15 mouse cellular contexts compared by ENCODE assay signal in the genomic region with DNA sequence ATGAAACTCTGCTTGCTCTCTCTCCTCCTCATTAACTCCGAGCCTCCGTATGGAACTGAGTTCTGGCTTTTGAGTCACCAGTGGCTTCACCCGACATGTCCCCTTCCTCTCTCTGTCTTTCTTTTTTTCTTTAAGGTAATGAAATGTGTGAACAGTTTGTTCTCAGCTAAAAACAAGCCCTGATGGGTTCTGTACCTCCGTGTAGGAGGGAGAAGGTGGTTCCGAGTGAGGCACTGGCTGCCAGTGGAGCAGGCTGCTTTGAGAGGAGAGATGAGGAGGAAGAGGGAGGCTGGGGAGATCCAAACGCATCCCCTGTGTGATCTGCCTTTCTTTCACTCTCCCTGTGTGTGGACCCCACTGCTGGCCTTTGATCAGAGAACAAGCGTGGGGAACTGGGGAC.
"Had no signal": no experiment of that assay in that cellular context is flagged by ENCODE, and none has a peak within 500 bp of the region (broad histone marks: within the 10 kb centered on the region; RNA-seq: fewer than 3 reads in every experiment).

No protein-coding gene starts in this region.

- H3K36me3 ChIP-seq: limb, embryonic 15.5 days; liver, embryonic 12.5 days; lung, embryonic 15.5 days; midbrain, embryonic 15.5 days; neural tube, embryonic 12.5 days had no signal

- H3K4me3 ChIP-seq: limb, embryonic 15.5 days; liver, embryonic 12.5 days; lung, embryonic 15.5 days; megakaryocyte, embryonic 14.5 days; midbrain, embryonic 15.5 days; neural tube, embryonic 12.5 days had no signal

- H3K9me3 ChIP-seq: limb, embryonic 15.5 days; liver, embryonic 12.5 days; lung, embryonic 15.5 days; megakaryocyte, embryonic 14.5 days; midbrain, embryonic 15.5 days; neural tube, embryonic 12.5 days had no signal

- ATAC-seq: liver, embryonic 12.5 days; midbrain, embryonic 15.5 days had no signal

- H3K4me1 ChIP-seq: liver, embryonic 12.5 days; lung, embryonic 15.5 days; megakaryocyte, embryonic 14.5 days had no signal

- H3K9ac ChIP-seq: limb, embryonic 15.5 days; liver, embryonic 12.5 days; lung, embryonic 15.5 days; midbrain, embryonic 15.5 days; neural tube, embryonic 12.5 days had no signal

- H3K27ac ChIP-seq: kidney, postnatal 0 days; limb, embryonic 15.5 days; liver, embryonic 12.5 days; lung, embryonic 15.5 days; macrophage; midbrain, embryonic 15.5 days; neural tube, embryonic 12.5 days had no signal

- H3K4me2 ChIP-seq: limb, embryonic 15.5 days; liver, embryonic 12.5 days; lung, embryonic 15.5 days; midbrain, embryonic 11.5 days; midbrain, embryonic 15.5 days; neural tube, embryonic 12.5 days had no signal

- H3K27me3 ChIP-seq: lung, embryonic 15.5 days; midbrain, embryonic 15.5 days; neural tube, embryonic 12.5 days had no signal

- DNase-seq: kidney, adult 9 months; kidney, postnatal 36 days; lung, postnatal 14 days; retina, postnatal 1 day; right cerebral cortex, postnatal 25 days; thymus, postnatal 4 days had no signal
